Mouse (Mus musculus): Measurements from ENCODE around the gene Slc45a1.

Gene Slc45a1

GRCm38 (mm10) chr4:150581931-150582723 is 69.8 kb downstream of the Slc45a1 start:
- 31% methylated on average over 10 of the region's 10 CpGs for WGBS

Data from cerebral cortex, adult 2 months (tissue).